Mouse (Mus musculus) heart, postnatal 0 days (tissue): ENCODE measurements at regions not wholly inside any gene's neighbourhood (a gene's known extent, or its start where the extent isn't known, plus 50 kb on each side); places are given as distances from the start of the nearest gene placed in this dataset.
A peak's percentile ranks its signal among the peaks of the same experiment; 100 is the strongest.

Experiments used
- ATAC-seq: fragments of 200-750 bp; cut with Nextera tagmentation; 2 replicates; pipeline ENCODE4 v1.8.0; 2017; ENCODE audit warnings: low read depth, moderate number of reproducible peaks, moderate library complexity; ENCODE audit not compliant: insufficient read depth
- DNase-seq: peaks from one replicate; pipeline ENCODE4 v3.0.0-alpha.2; 2016; ENCODE audit warnings: low spot score
- H3K27ac ChIP-seq: fragments of 300-500 bp; sonication (generic); 2 replicates; pipeline ENCODE4 v1.5.1; 2014; ENCODE audit warnings: low read depth, mild to moderate bottlenecking
- H3K27me3 ChIP-seq: fragments of 300-500 bp; sonication (generic); 2 replicates; pipeline ENCODE4 v1.6.1; 2014; ENCODE audit warnings: low read length, mixed read lengths; ENCODE audit not compliant: control insufficient read depth, insufficient read depth
- H3K36me3 ChIP-seq: fragments of 300-500 bp; sonication (generic); replicated peaks from 2 replicates; pipeline ENCODE4 v1.6.1; 2014; ENCODE audit warnings: low read length, mixed read lengths; ENCODE audit not compliant: control insufficient read depth, insufficient read depth
- H3K4me1 ChIP-seq: fragments of 300-500 bp; sonication (generic); 2 replicates; pipeline ENCODE4 v1.6.1; 2014; ENCODE audit warnings: antibody characterized with exemption; ENCODE audit not compliant: control insufficient read depth, insufficient read depth
- H3K4me2 ChIP-seq: fragments of 300-500 bp; sonication (generic); 2 replicates; pipeline ENCODE4 v1.6.1; 2014; ENCODE audit warnings: low read depth, mild to moderate bottlenecking, low read length, moderate library complexity
- H3K4me3 ChIP-seq: fragments of 300-500 bp; sonication (generic); 2 replicates; pipeline ENCODE4 v1.5.1; 2014; ENCODE audit warnings: low read depth, low read length
- H3K9ac ChIP-seq: fragments of 300-500 bp; sonication (generic); replicated peaks from 2 replicates; pipeline ENCODE4 v1.6.1; 2014; ENCODE audit warnings: low read depth, low read length, mixed read lengths
- H3K9me3 ChIP-seq: fragments of 300-500 bp; sonication (generic); replicated peaks from 2 replicates; pipeline ENCODE4 v1.6.1; 2016; ENCODE audit warnings: low read length; ENCODE audit not compliant: control insufficient read depth
- CTCF ChIP-seq: IDR thresholded peaks from 2 replicates; pipeline ENCODE4 v1.5.1; 2016; ENCODE audit warnings: antibody characterized with exemption, control low read depth, low read depth
- EP300 ChIP-seq: IDR thresholded peaks from 2 replicates; pipeline ENCODE4 v1.6.1; 2016; ENCODE audit warnings: antibody characterized with exemption, low read depth
- WGBS: fragments of 180-500 bp; shearing (Covaris S2); extraction: QIAGEN DNeasy Blood & Tissue Kit; methylation state at CpG from one replicate; pipeline ENCODE4 v1.1.7; 2014; 5-methylcytosine and 5-hydroxymethylcytosine counted together

GRCm38 (mm10) chr16:29147766-29148165, 61.7 kb upstream of the Hrasls start:
- ATAC-seq (no peak), DNase-seq (no peak)
- Histone ChIP-seq H3K4me1 (no peaks in the 10 kb centered on the region), H3K4me3 (no peak overlapping the region), H3K36me3 (no peaks in the 10 kb centered on the region), H3K27ac (no peak overlapping the region), H3K9ac (no peak overlapping the region), H3K4me2 (no peak overlapping the region), H3K27me3 (no peaks in the 10 kb centered on the region), H3K9me3 (no peaks in the 10 kb centered on the region)
- WGBS, result 65% methylated on average over 1 of the region's 1 CpGs
- TF ChIP-seq CTCF (no peak), EP300 (no peak)

GRCm38 (mm10) chr16:29119217-29119616, 90.3 kb upstream of the Hrasls start:
- Histone ChIP-seq H3K9me3 (no peaks in the 10 kb centered on the region), H3K27me3 (no peaks in the 10 kb centered on the region), H3K9ac (no peak overlapping the region), H3K4me2 (no peak overlapping the region), H3K4me3 (no peak overlapping the region), H3K36me3 (no peaks in the 10 kb centered on the region), H3K27ac (no peak overlapping the region), H3K4me1 (no peaks in the 10 kb centered on the region)
- ATAC-seq, result peak; percentile 62; the same call in 1 of the 2 replicates
- WGBS, result 15% methylated on average over 4 of the region's 4 CpGs
- DNase-seq, result peak; percentile 6
- TF ChIP-seq EP300 (no peak), CTCF (no peak)

DNA sequence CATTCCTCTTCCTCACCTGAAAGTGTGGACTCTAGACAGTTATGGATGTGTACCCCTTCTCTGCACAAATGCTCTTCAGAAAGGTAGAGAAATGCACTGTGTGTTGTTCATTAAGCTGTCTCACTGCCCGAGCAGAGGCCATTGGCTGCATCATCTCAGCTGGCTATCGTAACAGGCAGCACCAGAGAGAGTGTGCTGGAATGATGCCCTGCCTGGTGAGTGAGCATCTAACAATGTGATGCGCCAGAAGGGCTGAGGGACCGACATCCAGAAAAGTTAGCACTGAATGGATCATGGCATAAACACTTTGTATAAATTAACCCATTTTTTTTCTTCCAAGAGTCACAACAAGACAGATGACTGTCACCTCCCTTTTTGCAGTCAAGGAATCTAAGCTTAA, 112.7 kb upstream of the Hrasls start:
- H3K27me3 ChIP-seq, result no peaks in the 10 kb centered on the region
- TF ChIP-seq CTCF, result no peak
- TF ChIP-seq EP300, result no peak

GRCm38 (mm10) chr16:29065961-29066360, 136.5 kb upstream of the Mb21d2 start:
- Histone ChIP-seq H3K9ac (no peak overlapping the region), H3K4me2 (no peak overlapping the region), H3K4me3 (no peak overlapping the region), H3K4me1 (no peaks in the 10 kb centered on the region), H3K27ac (no peak overlapping the region), H3K36me3 (no peaks in the 10 kb centered on the region), H3K9me3 (no peaks in the 10 kb centered on the region), H3K27me3 (no peaks in the 10 kb centered on the region)
- WGBS, result 78% methylated on average over 3 of the region's 3 CpGs
- DNase-seq, result no peak
- no peak for TF ChIP-seq CTCF
- no peak for TF ChIP-seq EP300
- ATAC-seq, result no peak

More for the DNA sequence above, 112.7 kb upstream of the Hrasls start:
- DNase-seq (no peak), ATAC-seq (no peak)
- H3K36me3 ChIP-seq, result no peaks in the 10 kb centered on the region
- WGBS, result 80% methylated on average over 4 of the region's 4 CpGs
- no peak overlapping the region for H3K4me3 ChIP-seq
- no peaks in the 10 kb centered on the region for H3K9me3 ChIP-seq
- no peak overlapping the region for H3K27ac ChIP-seq
- H3K9ac ChIP-seq, result no peak overlapping the region
- no peaks in the 10 kb centered on the region for H3K4me1 ChIP-seq
- H3K4me2 ChIP-seq, result no peak overlapping the region

- Histone ChIP-seq H3K27ac (no peak overlapping the region), H3K36me3 (no peaks in the 10 kb centered on the region), H3K9me3 (no peaks in the 10 kb centered on the region), H3K4me3 (no peak overlapping the region), H3K4me2 (no peak overlapping the region), H3K4me1 (no peaks in the 10 kb centered on the region), H3K9ac (no peak overlapping the region), H3K27me3 (no peaks in the 10 kb centered on the region)
- WGBS, result 81% methylated on average over 4 of the region's 4 CpGs
- no peak for DNase-seq
- no peak for ATAC-seq
- no peak for TF ChIP-seq EP300
- TF ChIP-seq CTCF, result no peak
Measured at GRCm38 (mm10) chr16:29065097-29065785, 135.8 kb upstream of the Mb21d2 start.

- TF ChIP-seq CTCF (no peak), EP300 (no peak)
- Histone ChIP-seq H3K4me1 (no peaks in the 10 kb centered on the region), H3K9me3 (no peaks in the 10 kb centered on the region), H3K36me3 (no peaks in the 10 kb centered on the region), H3K27ac (no peak overlapping the region), H3K4me3 (no peak overlapping the region), H3K9ac (no peak overlapping the region), H3K4me2 (no peak overlapping the region), H3K27me3 (no peaks in the 10 kb centered on the region)
- DNase-seq, result no peak
- no peak for ATAC-seq
Measured at GRCm38 (mm10) chr16:29063377-29063776, 133.9 kb upstream of the Mb21d2 start.
